Mouse (Mus musculus) embryo, embryonic 11.5 days (tissue): ENCODE results near the gene Gm10718.
"Not testable (repeated sequence)": the region's sequence is repeated elsewhere in the genome, so short reads cannot be mapped to it uniquely, and the experiment has no call there.

Experiments
- DNase-seq: peaks from one replicate; pipeline ENCODE4 v3.0.0-alpha.2; 2012; ENCODE audit warnings: low read depth, low spot score

The Gm10718 gene

DNA sequence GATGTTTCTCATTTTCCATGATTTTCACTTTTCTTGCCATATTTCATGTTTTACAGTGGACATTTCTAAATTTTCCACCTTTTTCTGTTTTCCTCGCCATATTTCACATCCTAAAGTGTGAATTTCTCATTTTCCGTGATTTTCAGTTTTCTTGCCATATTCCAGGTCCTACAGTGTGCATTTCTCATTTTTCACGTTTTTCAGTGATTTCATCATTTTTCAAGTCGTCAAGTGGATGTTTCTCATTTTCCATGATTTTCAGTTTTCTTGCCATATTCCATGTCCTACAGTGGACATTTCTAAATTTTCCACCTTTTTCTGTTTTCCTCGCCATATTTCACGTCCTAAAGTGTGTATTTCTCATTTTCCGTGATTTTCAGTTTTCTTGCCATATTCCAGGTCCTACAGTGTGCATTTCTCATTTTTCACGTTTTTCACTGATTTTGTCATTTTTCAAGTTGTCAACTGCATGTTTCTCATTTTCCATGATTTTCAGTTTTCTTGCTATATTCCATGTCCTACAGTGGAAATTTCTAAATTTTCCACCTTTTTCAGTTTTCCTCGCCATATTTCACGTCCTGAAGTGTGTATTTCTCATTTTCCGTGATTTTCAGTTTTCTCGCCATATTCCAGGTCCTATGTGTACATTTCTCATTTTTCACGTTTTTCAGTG is at the start of gene Gm10718:
Gm10718 (plus strand) TSS at position 236 of the 673 bp plus-strand sequence.
- not testable (repeated sequence) for DNase-seq

GRCm38 (mm10) chr9:3000445-3000972 is 22.8 kb upstream of the Gm10718 start, which contains the start of gene Gm10722:
Gene Gm10722 (plus strand): TSS chr9:3000922.
- DNase-seq: peak; percentile 27

DNA sequence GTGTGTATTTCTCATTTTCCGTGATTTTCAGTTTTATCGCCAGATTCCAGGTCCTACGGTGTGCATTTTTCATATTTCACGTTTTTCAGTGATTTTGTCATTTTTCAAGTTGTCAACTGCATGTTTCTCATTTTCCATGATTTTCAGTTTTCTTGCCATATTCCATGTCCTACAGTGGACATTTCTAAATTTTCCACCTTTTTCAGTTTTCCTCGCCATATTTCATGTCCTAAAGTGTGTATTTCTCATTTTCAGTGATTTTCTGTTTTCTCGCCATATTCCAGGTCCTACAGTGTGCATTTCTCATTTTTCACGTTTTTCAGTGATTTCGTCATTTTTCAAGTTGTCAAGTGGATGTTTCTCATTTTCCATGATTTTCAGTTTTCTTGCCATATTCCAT is 22.3 kb upstream of the Gm10718 start:
- not testable (repeated sequence) for DNase-seq

GRCm38 (mm10) chr9:3001948-3002659 is 21.2 kb upstream of the Gm10718 start:
- peak; percentile 9 for DNase-seq

DNA sequence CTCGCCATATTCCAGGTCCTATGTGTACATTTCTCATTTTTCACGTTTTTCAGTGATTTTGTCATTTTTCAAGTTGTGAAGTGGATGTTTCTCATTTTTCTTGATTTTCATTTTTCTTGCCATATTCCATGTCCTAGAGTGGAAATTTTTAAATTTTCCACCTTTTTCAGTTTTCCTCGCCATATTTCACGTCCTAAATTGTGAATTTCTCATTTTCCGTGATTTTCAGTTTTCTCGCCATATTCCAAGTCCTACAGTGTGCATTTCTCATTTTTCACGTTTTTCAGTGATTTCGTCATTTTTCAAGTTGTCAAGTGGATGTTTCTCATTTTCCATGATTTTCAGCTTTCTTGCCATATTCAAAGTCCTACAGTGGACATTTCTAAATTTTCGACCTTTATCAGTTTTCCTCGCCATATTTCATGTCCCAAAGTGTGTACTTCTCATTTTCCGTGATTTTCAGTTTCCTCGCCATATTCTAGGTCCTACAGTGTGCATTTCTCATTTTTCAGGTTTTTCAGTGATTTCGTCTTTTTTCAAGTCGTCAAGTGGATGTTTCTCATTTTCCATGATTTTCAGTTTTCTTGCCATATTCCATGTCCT is 20.5 kb upstream of the Gm10718 start, which contains the start of gene Gm11168:
Gm11168 (plus strand) TSS at position 553 of the 603 bp plus-strand sequence.
- not testable (repeated sequence) for DNase-seq

DNA sequence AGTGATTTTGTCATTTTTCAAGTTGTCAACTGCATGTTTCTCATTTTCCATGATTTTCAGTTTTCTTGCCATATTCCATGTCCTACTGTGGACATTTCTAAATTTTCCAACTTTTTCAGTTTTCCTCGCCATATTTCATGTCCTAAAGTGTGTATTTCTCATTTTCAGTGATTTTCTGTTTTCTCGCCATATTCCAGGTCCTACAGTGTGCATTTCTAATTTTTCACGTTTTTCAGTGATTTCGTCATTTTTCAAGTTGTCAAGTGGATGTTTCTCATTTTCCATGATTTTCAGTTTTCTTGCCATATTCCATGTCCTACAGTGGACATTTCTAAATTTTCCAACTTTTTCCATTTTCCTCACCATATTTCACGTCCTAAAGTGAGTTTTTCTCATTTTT is 17.2 kb upstream of the Gm10718 start:
- not testable (repeated sequence) for DNase-seq

- not testable (repeated sequence) for DNase-seq
Observed at GRCm38 (mm10) chr9:3006636-3007035, 16.7 kb upstream of the Gm10718 start.

- DNase-seq: peak; percentile 14
Observed at GRCm38 (mm10) chr9:3007272-3007671, 16.1 kb upstream of the Gm10718 start.

- not testable (repeated sequence) for DNase-seq
Observed at GRCm38 (mm10) chr9:3009331-3009730, 14.0 kb upstream of the Gm10718 start.

- not testable (repeated sequence) for DNase-seq
Observed at GRCm38 (mm10) chr9:3012054-3012621, 11.2 kb upstream of the Gm10718 start.

DNA sequence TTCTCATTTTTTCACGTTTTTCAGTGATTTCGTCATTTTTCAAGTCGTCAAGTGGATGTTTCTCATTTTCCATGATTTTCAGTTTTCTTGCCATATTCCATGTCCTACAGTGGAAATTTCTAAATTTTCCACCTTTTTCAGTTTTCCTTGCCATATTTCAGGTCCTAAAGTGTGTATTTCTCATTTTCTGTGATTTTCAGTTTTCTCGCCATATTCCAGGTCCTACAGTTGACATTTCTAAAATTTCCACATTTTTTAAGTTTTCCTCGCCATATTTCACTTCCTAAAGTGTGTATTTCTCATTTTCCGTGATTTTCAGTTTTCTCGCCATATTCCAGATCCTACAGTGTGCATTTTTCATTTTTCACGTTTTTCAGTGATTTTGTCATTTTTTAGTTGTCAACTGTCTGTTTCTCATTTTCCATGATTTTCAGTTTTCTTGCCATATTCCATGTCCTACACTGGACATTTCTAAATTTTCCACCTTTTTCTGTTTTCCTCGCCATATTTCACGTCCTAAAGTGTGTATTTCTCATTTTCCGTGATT is 10.5 kb upstream of the Gm10718 start, which contains the start of gene Gm10721:
Gm10721 (plus strand) TSS at position 408 of the 547 bp plus-strand sequence.
- DNase-seq: not testable (repeated sequence)

GRCm38 (mm10) chr9:3015354-3015753 is 8.0 kb upstream of the Gm10718 start, which contains the start of gene Gm10720:
Gene Gm10720 (plus strand): TSS chr9:3015654.
- DNase-seq: not testable (repeated sequence)

DNA sequence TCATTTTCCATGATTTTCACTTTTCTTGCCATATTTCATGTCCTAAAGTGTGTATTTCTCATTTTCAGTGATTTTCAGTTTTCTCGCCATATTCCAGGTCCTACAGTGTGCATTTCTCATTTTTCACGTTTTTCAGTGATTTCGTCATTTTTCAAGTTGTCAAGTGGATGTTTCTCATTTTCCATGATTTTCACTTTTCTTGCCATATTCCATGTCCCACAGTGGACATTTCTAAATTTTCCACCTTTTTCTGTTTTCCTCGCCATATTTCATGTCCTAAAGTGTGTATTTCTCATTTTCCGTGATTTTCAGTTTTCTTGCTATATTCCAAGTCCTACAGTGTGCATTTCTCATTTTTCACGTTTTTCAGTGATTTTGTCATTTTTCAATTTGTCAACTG is 7.5 kb upstream of the Gm10718 start:
- DNase-seq: not testable (repeated sequence)

DNA sequence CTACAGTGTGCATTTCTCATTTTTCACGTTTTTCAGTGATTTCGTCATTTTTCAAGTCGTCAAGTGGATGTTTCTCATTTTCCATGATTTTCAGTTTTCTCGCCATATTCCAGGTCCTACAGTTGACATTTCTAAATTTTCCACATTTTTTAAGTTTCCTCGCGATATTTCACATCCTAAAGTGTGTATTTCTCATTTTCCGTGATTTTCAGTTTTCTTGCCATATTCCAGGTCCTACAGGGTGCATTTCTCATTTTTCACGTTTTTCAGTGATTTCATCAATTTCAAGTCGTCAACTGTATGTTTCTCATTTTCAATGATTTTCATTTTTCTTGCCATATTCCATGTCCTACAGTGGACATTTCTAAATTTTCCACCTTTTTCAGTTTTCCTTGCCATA is 6.2 kb upstream of the Gm10718 start, which contains the start of gene Gm10719:
Gm10719 (plus strand) TSS at position 301 of the 400 bp plus-strand sequence.
- not testable (repeated sequence) for DNase-seq

GRCm38 (mm10) chr9:3018944-3019343 is 4.4 kb upstream of the Gm10718 start:
- not testable (repeated sequence) for DNase-seq

DNA sequence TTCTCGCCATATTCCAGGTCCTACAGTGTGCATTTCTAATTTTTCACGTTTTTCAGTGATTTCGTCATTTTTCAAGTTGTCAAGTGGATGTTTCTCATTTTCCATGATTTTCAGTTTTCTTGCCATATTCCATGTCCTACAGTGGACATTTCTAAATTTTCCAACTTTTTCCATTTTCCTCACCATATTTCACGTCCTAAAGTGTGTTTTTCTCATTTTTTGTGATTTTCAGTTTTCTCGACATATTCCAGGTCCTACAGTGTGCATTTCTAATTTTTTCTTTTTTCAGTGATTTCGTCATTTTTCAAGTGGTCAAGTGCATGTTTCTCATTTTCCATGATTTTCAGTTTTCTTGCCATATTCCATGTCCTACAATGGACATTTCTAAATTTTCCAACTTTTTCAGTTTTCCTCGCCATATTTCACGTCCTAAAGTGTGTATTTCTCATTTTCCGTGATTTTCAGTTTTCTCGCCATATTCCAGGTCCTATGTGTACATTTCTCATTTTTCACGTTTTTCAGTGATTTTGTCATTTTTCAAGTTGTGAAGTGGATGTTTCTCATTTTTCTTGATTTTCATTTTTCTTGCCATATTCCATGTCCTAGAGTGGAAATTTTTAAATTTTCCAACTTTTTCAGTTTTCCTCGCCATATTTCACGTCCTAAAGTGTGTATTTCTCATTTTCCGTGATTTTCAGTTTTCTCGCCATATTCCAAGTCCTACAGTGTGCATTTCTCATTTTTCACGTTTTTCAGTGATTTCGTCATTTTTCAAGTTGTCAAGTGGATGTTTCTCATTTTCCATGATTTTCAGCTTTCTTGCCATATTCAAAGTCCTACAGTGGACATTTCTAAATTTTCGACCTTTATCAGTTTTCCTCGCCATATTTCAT is 3.3 kb upstream of the Gm10718 start:
- not testable (repeated sequence) for DNase-seq

DNA sequence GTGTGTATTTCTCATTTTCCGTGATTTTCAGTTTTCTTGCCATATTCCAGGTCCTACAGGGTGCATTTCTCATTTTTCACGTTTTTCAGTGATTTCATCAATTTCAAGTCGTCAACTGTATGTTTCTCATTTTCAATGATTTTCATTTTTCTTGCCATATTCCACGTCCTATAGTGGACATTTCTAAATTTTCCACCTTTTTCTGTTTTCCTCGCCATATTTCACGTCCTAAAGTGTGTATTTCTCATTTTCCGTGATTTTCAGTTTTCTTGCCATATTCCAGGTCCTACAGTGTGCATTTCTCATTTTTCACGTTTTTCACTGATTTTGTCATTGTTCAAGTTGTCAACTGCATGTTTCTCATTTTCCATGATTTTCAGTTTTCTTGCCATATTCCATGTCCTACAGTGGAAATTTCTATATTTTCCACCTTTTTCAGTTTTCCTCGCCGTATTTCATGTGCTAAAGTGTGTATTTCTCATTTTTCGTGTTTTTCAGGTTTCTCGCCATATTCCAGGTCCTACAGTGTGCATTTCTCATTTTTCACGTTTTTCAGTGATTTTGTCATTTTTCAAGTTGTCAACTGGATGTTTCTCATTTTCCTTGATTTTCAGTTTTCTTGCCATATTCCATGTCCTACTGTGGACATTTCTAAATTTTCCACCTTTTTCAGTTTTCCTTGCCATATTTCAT is 885 bp upstream of the Gm10718 start:
- peak; percentile 20 for DNase-seq

DNA sequence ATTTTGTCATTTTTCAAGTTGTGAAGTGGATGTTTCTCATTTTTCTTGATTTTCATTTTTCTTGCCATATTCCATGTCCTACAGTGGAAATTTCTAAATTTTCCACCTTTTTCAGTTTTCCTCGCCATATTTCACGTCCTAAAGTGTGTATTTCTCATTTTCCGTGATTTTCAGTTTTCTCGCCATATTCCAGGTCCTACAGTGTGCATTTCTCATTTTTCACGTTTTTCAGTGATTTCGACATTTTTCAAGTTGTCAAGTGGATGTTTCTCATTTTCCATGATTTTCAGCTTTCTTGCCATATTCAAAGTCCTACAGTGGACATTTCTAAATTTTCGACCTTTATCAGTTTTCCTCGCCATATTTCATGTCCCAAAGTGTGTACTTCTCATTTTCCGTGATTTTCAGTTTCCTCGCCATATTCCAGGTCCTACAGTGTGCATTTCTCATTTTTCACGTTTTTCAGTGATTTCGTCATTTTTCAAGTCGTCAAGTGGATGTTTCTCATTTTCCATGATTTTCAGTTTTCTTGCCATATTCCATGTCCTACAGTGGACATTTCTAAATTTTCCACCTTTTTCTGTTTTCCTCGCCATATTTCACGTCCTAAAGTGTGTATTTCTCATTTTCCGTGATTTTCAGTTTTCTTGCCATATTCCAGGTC is 770 bp downstream of the Gm10718 start:
- DNase-seq: not testable (repeated sequence)
